Mouse (Mus musculus): Measurements from ENCODE around the gene Dglucy.

- TF ChIP-seq CHD2 (IDR thresholded peaks at IDR 0.05; ENCODE audit: low read depth, low read length): no peak
- no peak for TF ChIP-seq HCFC1 (IDR thresholded peaks at IDR 0.05; ENCODE audit: borderline replicate concordance, insufficient read depth, low read length)
- no peak for TF ChIP-seq ZC3H11A (IDR thresholded peaks at IDR 0.05; ENCODE audit: borderline replicate concordance, low read depth, low read length)
- TF ChIP-seq MAFK (IDR thresholded peaks at IDR 0.05; ENCODE audit: insufficient read depth, low read depth, low read length): no peak
Observed at GRCm38 (mm10) chr12:100775911-100776581, 2.8 kb upstream of the Dglucy start.
